Mouse (Mus musculus) embryo, embryonic 9.5 days (tissue): ENCODE data around the gene Nos1.
"Not testable (repeated sequence)": the region's sequence is repeated elsewhere in the genome, so short reads cannot be mapped to it uniquely, and the experiment has no call there.

ENCODE experiments used
- DNase-seq: peaks from one replicate; pipeline ENCODE4 v3.0.0-alpha.2; 2017; ENCODE audit errors: extremely low spot score

The Nos1 gene

DNA sequence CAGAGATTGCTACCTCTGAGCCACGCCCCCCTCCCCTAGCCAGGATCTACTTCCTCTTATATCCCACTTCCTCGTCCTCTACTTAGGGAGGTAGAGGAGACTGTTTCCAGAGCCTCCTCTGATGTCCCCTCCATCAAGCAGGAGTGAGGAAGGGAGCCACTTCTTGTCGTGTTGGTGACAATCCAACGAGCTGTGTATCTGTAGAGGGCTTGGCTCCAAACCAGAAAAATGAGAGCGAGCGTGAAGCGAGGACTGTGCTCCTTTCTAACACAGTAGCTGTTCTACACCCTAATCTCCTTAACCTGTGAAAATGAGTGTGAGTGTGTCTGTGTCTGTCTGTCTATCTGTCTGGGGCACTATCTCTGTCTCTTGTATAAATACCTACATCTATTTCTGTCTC is 58.7 kb downstream of the Nos1 start:
- DNase-seq, result no peak

GRCm38 (mm10) chr5:117840203-117840602 is 59.4 kb downstream of the Nos1 start:
- no peak for DNase-seq

DNA sequence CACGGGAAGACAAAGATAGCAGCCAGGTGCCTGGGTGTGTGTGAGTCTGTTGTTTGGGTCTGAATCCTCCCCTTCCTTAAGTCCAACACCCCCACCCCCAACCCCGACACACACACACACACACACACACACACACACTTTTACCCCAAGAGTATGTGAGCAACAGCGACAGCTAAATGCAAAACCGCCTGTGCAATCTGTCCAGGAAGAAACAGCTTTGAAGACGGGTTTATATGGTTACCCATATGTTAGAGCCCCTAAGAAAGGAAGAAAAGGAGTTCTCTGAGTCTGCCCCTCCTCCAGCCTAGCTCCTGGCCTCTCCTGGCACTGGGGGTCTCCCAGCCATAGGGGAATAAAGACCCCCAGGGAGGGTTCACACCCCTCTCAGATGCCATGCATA is 60.2 kb downstream of the Nos1 start:
- DNase-seq, result no peak

GRCm38 (mm10) chr5:117841651-117842347 is 61.0 kb downstream of the Nos1 start:
- DNase-seq, result peak; percentile 24

DNA sequence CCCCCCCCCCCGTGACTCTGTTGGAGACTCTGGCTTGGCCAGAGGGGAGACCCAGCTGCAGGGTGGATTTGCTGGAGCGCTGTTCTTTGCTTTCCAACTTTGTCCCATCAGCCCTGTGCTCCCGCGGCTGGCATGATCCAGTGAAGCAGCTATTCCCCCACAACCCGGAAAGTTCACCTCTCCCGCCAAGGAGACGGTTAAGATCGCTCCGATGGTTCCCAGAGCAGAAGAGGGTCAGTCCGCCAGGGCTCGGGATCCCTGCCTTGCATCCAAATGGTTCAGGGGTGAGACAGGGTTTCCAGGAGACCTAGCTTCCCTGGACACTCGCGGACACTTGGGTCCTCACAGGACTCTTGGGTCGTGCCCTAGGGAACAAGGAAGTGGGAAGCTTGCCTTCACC is 61.9 kb downstream of the Nos1 start:
- DNase-seq, result no peak

DNA sequence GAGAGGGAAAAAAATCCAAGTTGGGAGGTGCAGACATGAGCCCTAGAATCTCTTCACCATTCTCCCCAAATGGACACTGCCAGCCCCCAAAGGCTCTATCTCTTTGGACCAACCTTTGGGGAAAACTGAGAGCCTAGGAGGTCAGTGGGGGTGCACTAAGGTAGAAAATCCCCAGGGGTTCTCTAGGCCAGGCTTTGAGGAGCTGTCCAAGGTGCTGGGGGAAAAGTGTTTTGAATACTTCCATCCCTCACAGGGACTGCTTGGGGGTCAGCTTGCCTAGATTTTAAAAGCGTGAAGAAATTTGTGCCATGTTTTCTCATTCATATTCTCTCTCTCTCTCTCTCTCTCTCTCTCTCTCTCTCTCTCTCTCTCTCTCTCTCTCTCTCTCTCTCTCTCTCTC is 63.8 kb downstream of the Nos1 start:
- no peak for DNase-seq

DNA sequence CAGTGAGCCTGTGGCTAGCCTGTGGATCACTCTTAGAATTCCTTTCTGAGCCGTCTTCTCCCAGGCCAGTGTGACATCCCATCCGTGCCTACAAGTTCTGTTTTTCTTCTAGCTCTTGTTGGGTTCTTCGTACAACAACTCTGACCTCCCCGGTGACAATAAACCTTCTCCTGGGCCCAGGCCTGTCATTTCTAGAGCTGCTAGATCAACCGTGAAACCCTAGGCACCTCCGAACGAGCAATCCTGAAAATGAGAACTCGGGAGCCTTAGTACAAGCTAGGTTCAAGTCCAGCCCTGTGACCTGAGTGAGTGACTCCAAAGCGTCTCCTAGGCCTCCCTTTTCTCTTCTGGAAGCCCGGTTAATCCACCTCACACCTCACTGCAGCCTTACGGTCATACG is 69.6 kb downstream of the Nos1 start:
- DNase-seq, result no peak

- no peak for DNase-seq
These were observed 72.9 kb downstream of the Nos1 start for GRCm38 (mm10) chr5:117853741-117854140.

GRCm38 (mm10) chr5:117864588-117865300 is 83.9 kb downstream of the Nos1 start:
- no peak for DNase-seq

- no peak for DNase-seq
These were observed 85.0 kb downstream of the Nos1 start for GRCm38 (mm10) chr5:117865876-117866275.

DNA sequence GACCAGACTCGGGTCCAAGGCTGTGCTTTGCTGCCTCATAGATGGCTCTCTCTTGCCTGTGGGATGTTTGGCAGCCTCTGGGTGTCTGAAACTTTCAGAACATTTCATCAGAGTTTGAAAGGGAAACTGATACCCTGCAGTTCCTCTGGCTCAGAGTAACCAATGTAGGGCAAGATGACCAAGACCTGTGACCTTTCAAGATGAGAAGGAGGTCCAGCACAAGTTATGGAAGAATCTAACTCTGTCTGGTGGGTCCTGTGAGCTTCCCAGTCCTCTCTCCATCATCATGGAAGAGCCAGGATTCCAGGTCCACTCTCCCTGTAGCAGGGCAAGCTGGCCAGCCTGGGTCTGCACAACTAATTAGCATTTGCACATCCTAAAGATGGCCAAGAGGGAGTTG is 90.8 kb downstream of the Nos1 start:
- no peak for DNase-seq

- no peak for DNase-seq
These were observed 93.0 kb downstream of the Nos1 start for GRCm38 (mm10) chr5:117873807-117874206.

GRCm38 (mm10) chr5:117874236-117874635 is 93.4 kb downstream of the Nos1 start:
- DNase-seq, result no peak

DNA sequence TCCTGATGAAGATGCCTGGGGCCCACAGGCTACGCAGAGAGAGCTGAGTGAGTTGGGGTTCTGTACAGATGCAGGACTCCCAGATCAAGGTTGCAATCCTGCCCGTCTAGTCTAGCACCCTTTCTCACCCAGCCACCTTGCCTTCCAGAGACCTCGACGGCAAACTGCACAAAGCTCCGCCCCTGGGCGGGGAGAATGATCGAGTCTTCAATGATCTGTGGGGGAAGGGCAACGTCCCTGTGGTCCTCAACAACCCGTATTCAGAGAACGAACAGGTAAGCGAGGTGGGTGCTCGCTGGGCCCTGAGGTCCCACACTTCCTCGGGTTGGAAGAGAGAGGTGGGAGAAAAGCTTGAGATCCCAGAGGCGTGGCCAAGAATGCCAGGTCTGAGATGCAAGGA is 98.3 kb downstream of the Nos1 start:
- DNase-seq, result no peak

DNA sequence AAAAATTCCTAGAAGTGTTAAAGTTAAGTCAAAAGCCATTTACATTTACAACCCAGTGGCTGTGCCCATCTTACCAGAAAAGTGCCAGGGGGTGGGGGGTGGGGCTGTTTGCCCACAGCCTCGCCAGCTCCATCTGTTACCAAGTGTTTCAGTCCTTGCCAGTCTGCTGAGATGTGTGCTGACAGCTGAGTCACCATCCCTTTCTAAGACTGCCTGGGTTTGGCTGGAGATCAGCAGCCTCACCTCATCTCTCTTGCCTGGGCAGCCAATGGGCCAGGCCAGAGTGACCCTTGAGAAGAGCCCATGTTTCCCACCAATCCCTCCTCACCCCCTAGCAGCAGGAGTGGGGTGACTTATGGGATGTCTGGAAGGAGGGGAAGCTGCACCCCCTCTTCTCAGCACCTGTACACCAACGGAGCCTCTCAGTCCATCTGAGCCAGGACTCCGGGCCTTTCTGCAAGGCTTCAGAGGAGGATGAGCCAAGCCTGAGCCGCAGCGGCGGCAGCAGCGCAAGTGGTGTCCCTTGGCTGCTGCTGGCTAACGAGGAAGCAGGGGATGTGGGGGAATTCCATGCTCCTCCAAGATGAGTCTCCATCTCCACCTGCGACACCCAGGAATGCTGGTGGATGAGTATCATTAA is 100.2 kb downstream of the Nos1 start:
- DNase-seq, result no peak

DNA sequence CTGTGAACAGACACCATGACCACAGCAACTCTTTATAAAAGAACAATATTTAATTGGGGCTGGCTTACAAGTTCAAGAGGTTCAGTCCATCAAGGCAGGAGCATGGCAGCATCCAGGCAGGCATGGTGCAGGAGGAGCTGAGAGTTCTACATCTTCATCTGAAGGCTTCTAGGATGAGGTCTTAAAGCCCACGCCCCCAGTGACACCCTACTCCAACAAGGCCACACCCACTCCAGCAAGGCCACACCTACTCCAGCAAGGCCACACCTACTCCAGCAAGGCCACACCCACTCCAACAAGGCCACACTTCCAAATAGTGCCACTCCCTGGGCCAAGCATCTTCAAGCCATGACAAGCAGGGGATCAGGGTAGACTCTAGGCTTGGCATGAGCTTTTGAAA is 101.6 kb downstream of the Nos1 start:
- DNase-seq, result not testable (repeated sequence)

GRCm38 (mm10) chr5:117884991-117885390 is 104.2 kb downstream of the Nos1 start:
- DNase-seq, result no peak

GRCm38 (mm10) chr5:117888126-117888525 is 107.3 kb downstream of the Nos1 start:
- DNase-seq, result no peak

DNA sequence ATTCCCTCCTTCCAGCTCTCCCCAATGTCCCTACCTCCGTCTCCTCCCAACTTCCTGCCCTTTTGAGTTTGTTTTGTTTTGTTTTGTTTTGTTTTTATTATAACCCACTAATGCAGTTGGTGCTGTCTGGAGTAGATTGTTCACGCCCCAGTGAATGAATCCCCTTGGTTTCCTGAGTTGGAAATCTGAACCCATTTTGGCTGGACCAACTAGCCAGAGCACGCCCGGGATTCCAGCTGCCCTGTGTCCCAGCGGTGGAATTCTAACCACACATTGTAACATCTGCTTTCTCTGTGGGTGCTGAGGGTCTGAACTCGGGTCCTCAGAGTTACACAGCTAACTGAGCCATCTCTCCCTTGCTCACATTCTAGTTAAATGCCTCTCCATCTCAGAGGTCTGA is 108.1 kb downstream of the Nos1 start:
- DNase-seq, result no peak

- DNase-seq, result no peak
These were observed 108.7 kb downstream of the Nos1 start for GRCm38 (mm10) chr5:117889571-117889970.

DNA sequence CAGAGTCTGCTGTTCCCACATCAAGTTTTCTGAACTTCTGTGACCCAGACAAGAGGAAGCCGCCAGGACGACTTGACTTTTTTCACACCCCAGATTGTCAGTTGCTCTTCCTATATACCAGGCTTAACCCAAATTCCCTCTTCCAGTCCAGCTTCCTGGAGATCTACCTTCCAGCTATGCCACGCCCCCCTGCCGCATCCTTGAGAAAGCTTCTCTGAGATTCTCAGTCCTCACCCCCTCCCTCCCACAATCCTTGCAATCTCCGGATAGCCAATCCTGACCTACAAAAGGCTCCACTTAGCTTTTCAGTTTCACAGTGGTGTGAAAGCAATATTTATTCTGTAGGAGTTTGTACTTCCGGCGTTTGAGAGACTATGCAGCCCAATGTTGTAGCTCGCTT is 110.0 kb downstream of the Nos1 start:
- no peak for DNase-seq

GRCm38 (mm10) chr5:117891545-117891944 is 110.7 kb downstream of the Nos1 start:
- DNase-seq, result no peak

GRCm38 (mm10) chr5:117894050-117894449 is 113.2 kb downstream of the Nos1 start:
- DNase-seq, result no peak
